Mouse (Mus musculus) heart, embryonic 12.5 days (tissue): ENCODE measurements around the gene Amot. TPM values are rescaled to one million over a fixed set of nuclear protein-coding genes. Genes with fewer than 3 reads are reported as not detected.

ENCODE experiments used
- ATAC-seq: fragments of 200-750 bp; cut with Nextera tagmentation; 2 replicates; pipeline ENCODE4 v1.8.0; 2017; ENCODE audit warnings: moderate TSS enrichment, moderate library complexity; ENCODE audit not compliant: insufficient number of reproducible peaks, low FRiP score
- H3K27ac ChIP-seq: fragments of 300-500 bp; sonication (generic); 2 replicates; pipeline ENCODE4 v1.5.1; 2016; ENCODE audit warnings: mild to moderate bottlenecking, moderate library complexity; ENCODE audit not compliant: poor library complexity, severe bottlenecking
- H3K27me3 ChIP-seq: fragments of 300-500 bp; sonication (generic); replicated peaks from 2 replicates; pipeline ENCODE4 v1.6.1; 2016; ENCODE audit warnings: mild to moderate bottlenecking, moderate library complexity
- H3K36me3 ChIP-seq: fragments of 300-500 bp; sonication (generic); 2 replicates; pipeline ENCODE4 v1.6.1; 2016; ENCODE audit warnings: mild to moderate bottlenecking, moderate library complexity
- H3K4me1 ChIP-seq: fragments of 300-500 bp; sonication (generic); replicated peaks from 2 replicates; pipeline ENCODE4 v1.6.1; 2016; ENCODE audit warnings: mild to moderate bottlenecking
- H3K4me2 ChIP-seq: fragments of 300-500 bp; sonication (generic); 2 replicates; pipeline ENCODE4 v1.6.1; 2016; ENCODE audit warnings: mild to moderate bottlenecking, moderate library complexity
- H3K4me3 ChIP-seq: fragments of 300-500 bp; sonication (generic); 2 replicates; pipeline ENCODE4 v1.5.1; 2016; ENCODE audit warnings: mild to moderate bottlenecking
- H3K9ac ChIP-seq: fragments of 300-500 bp; sonication (generic); 2 replicates; pipeline ENCODE4 v1.6.1; 2016; ENCODE audit warnings: mild to moderate bottlenecking, moderate library complexity
- H3K9me3 ChIP-seq: fragments of 300-500 bp; sonication (generic); replicated peaks from 2 replicates; pipeline ENCODE4 v1.6.1; 2016; ENCODE audit warnings: mild to moderate bottlenecking, moderate library complexity
- WGBS: fragments of 180-500 bp; shearing (Covaris S2); methylation state at CpG from one replicate; pipeline ENCODE4 v1.1.7; 2016; 5-methylcytosine and 5-hydroxymethylcytosine counted together
- polyA plus RNA-seq: library from polyadenylated mRNA; unstranded; fragments of >200 nt; fragmentation: Nextera tagmentation; extraction: Ambion mirVana; gene quantifications from 2 replicates; pipeline ENCODE4 v1.2.1, GENCODE M21; 2016

Amot gene
- polyA plus RNA-seq, 1 experiment from 2014 or later = 13.5 TPM

DNA sequence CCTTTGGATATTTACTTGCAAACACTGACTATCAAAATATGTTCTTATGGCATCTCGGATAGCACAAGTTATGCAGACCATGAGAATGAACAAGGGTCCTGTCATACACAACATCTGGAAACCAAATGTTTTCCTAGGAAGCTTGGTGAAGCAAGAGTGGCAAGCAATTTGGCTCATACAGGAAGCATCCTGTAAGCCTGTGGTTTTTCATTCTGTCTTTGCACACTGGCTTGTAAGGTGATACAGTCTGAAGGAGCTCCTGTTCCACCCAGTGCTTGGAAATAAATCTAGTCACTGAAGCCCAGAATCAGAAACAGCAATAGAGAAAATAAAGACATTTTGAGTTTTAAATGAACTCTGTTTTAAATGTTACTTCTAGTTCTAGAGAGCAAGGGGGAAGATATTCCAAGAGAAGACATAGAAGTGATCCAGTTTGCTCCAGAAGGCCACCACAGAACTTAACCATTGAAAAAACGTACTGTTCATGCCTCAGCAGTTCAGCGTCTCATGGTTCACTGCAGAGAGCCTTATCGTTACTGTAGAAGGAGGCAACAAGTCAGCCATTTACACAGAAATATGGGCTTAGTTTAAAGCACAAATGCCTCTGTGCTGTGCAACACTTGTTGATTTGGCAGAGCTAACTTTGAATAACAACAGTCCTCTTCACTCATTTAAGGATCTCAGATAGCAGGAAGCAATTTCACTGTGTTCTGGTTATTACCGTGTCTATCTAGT lies 74.0 kb downstream of the Amot start:
- Histone ChIP-seq H3K4me1 (no peaks in the 10 kb centered on the region), H3K27me3 (no peaks in the 10 kb centered on the region), H3K4me2 (no peak overlapping the region), H3K9me3 (no peaks in the 10 kb centered on the region), H3K4me3 (no peak overlapping the region), H3K36me3 (no peaks in the 10 kb centered on the region), H3K27ac (no peak overlapping the region), H3K9ac (no peak overlapping the region)
- WGBS = 67% methylated on average over 5 of the region's 5 CpGs
- ATAC-seq = no peak

DNA sequence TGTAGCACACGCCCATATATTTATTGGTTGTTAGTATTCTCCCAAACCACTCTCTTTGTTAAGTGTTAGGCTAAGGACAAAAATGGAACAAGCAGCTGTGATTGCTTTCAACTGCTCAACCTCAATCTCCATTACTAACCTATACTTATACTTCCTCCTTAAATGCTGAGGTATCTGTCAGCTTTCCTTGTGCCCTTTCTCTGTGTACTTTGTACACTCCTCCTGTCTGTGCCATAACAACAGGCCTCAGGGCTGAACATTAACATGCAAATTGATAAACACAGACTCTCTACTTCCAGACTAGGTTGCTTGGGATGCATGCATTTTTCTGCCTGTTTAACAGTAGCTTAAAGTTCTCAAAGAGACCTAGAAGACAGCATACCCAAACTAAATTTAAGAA lies 76.2 kb downstream of the Amot start:
- Histone ChIP-seq H3K36me3 (no peaks in the 10 kb centered on the region), H3K4me2 (no peak overlapping the region), H3K4me3 (no peak overlapping the region), H3K9ac (no peak overlapping the region), H3K4me1 (no peaks in the 10 kb centered on the region), H3K27ac (no peak overlapping the region), H3K9me3 (no peaks in the 10 kb centered on the region), H3K27me3 (no peaks in the 10 kb centered on the region)
- 71% methylated on average over 1 of the region's 1 CpGs for WGBS
- ATAC-seq = no peak

DNA sequence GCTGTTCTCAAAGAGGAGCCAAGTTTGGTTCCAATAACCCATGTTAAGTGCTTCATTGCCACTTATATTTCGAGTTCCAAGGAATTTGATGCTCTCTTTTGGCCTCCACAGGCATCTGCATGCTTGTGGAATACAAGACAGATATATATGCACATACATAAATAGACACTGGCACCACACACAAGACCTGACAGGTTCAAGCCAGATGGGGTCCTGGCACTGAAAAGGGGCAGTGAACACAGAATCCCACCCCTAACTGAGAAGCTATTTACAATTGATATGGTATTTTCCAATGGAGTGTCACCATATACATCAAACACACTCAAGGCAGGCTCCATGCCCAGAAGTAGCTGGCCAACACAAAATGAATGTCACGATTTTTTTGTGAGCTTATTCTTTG lies 81.0 kb downstream of the Amot start:
- no peak for ATAC-seq
- WGBS = 47% methylated on average over 2 of the region's 2 CpGs
- Histone ChIP-seq H3K4me2 (no peak overlapping the region), H3K4me1 (no peaks in the 10 kb centered on the region), H3K27me3 (no peaks in the 10 kb centered on the region), H3K9ac (no peak overlapping the region), H3K4me3 (no peak overlapping the region), H3K9me3 (no peaks in the 10 kb centered on the region), H3K27ac (no peak overlapping the region), H3K36me3 (no peaks in the 10 kb centered on the region)

DNA sequence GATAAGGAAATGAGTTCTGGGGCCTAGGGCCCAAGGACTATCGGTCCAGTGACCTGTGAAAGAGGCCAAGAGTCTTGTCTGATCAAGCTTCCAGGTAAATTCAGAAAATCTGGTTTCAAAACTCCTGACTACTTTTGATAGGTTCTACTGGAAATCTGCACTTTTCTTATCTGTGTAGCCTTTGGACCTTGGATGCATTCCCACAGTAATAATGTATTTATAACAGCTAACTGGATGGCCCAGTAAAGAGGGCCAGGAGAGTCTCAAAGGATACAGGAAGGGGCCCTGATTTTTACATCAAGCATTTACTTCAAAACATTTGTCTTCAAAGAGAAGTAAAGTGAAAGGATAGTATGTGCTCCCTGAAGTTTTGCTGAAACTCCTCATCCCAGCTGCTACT lies 90.7 kb downstream of the Amot start:
- ATAC-seq = no peak
- Histone ChIP-seq H3K4me3 (no peak overlapping the region), H3K4me2 (no peak overlapping the region)

DNA sequence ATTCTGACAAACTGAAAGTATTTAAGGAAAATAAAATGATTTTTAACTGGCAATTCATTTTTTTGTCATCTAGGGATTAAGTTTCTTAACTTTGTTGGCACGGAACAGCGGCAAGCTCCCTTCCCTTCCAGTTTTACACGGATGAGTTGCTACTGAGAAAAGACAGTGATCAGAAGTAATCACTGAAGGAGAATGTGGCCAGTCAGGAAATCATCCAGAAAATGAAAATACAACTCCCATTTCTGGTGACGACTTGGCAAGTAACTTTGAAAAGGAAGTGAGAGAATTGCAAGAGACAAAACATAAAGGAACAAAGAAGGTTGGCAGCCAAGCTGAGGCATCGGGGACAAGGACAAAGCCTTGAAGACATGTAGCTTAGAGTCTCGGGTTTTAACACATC lies 93.6 kb downstream of the Amot start:
- Histone ChIP-seq H3K9ac (no peak overlapping the region), H3K27me3 (no peaks in the 10 kb centered on the region), H3K9me3 (no peaks in the 10 kb centered on the region), H3K4me2 (no peak overlapping the region), H3K4me3 (no peak overlapping the region), H3K36me3 (no peaks in the 10 kb centered on the region), H3K4me1 (no peaks in the 10 kb centered on the region), H3K27ac (no peak overlapping the region)
- ATAC-seq = no peak
- WGBS = 53% methylated on average over 6 of the region's 6 CpGs

More for the DNA sequence above, 90.7 kb downstream of the Amot start:
- Histone ChIP-seq H3K9ac (no peak overlapping the region), H3K4me1 (0 out of 2 replicates have a peak, but pooled peaks cover 3% of the 10 kb centered on the region), H3K9me3 (no peaks in the 10 kb centered on the region), H3K27ac (no peak overlapping the region), H3K27me3 (no peaks in the 10 kb centered on the region), H3K36me3 (no peaks in the 10 kb centered on the region)
- WGBS = 50% methylated on average over 1 of the region's 1 CpGs

DNA sequence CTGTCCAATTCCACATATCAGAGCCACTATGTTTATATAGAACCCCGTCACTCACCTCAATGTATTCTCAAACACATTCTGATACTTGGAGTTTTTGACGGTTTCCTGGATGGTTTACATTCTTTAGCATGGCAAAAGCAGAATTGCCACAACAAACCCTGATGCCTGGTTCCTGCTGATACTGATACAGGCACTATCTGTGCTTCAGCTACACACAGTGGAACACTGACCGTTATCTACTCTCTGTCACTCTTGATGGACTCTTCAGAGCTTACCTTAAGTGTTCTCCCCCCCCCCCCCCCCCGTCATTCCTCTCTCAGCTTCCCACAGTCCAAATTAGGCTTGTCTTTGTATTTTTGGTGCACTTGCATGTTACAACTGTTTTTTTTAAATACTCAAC lies 98.9 kb downstream of the Amot start:
- Histone ChIP-seq H3K27me3 (no peaks in the 10 kb centered on the region), H3K4me3 (no peak overlapping the region), H3K27ac (no peak overlapping the region), H3K9me3 (no peaks in the 10 kb centered on the region), H3K4me2 (no peak overlapping the region), H3K36me3 (no peaks in the 10 kb centered on the region), H3K4me1 (no peaks in the 10 kb centered on the region), H3K9ac (no peak overlapping the region)
- no peak for ATAC-seq
- WGBS = 31% methylated on average over 4 of the region's 4 CpGs

DNA sequence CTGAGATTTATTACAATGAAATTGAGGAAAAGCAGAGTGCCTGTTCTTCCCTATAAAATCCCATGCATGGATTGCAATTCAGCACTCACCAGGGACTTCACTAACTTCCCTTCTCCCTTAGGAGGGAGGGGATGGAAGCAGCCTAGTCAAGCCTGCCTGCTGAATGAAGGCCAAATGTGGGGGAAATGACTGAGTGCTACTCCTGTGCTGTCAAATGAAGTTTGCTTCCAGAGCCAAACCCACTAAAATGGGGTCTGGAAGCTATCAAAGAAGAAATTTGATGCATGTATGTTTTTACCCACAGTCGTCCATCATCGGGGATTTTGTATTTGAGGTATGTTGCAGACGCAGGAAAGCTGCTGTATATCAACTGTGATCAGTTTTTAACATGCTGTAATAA lies 103.1 kb downstream of the Amot start:
- H3K36me3 ChIP-seq = no peaks in the 10 kb centered on the region
- 52% methylated on average over 3 of the region's 3 CpGs for WGBS
- H3K9ac ChIP-seq = no peak overlapping the region
- no peak overlapping the region for H3K27ac ChIP-seq
- H3K9me3 ChIP-seq = no peaks in the 10 kb centered on the region
- no peaks in the 10 kb centered on the region for H3K27me3 ChIP-seq
- H3K4me3 ChIP-seq = no peak overlapping the region
- no peak overlapping the region for H3K4me2 ChIP-seq
- no peak for ATAC-seq
- H3K4me1 ChIP-seq = no peaks in the 10 kb centered on the region

DNA sequence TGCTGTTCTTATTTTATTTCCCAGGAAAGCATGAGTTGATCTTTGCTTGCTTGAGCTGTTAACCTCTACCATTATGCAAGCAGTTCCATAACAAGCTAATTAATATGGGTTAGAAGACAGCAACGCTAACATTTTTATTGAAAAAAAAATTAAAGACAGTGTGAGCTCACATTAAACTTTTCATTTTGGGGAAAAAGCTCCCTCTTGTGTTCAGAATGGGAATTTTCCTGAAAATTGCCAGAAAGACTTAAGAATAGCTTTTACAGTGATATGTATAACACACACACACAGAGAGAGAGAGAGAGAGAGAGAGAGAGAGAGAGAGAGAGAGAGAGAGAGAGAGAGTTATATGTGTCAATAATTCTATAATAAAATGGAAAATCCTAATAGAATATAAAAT lies 105.7 kb downstream of the Amot start:
- 13% methylated on average over 1 of the region's 1 CpGs for WGBS
- no peaks in the 10 kb centered on the region for H3K4me1 ChIP-seq

More for the DNA sequence above, 105.7 kb downstream of the Amot start:
- no peak for ATAC-seq
- Histone ChIP-seq H3K27me3 (no peaks in the 10 kb centered on the region), H3K9ac (no peak overlapping the region), H3K4me2 (no peak overlapping the region), H3K36me3 (no peaks in the 10 kb centered on the region), H3K27ac (no peak overlapping the region), H3K9me3 (no peaks in the 10 kb centered on the region), H3K4me3 (no peak overlapping the region)

Other genes with a start within 250 kb of the Amot start
- gene Lhfpl1, start 156.1 kb downstream of the Amot start, polyA plus RNA-seq = 0.32 TPM in 1 of 2 replicates, not detected in the other